Mouse (Mus musculus) ovary, postnatal 14 days (tissue): ENCODE measurements around the gene Slc39a10.
A peak's percentile ranks its signal among the peaks of the same experiment; 100 is the strongest.
"Not testable (repeated sequence)": the region's sequence is repeated elsewhere in the genome, so short reads cannot be mapped to it uniquely, and the experiment has no call there.

Source experiments
- DNase-seq: peaks from one replicate; pipeline ENCODE4 v3.0.0; 2022; ENCODE audit warnings: low spot score

Slc39a10 gene

GRCm38 (mm10) chr1:46864175-46864885, 28.3 kb downstream of the Slc39a10 start:
- DNase-seq: no peak

- no peak for DNase-seq
These were observed 29.2 kb downstream of the Slc39a10 start for GRCm38 (mm10) chr1:46863434-46863833.

- no peak for DNase-seq
These were observed 32.6 kb downstream of the Slc39a10 start for GRCm38 (mm10) chr1:46860082-46860481.

GRCm38 (mm10) chr1:46858579-46858978, 34.1 kb downstream of the Slc39a10 start:
- DNase-seq: no peak

- no peak for DNase-seq
These were observed 36.2 kb downstream of the Slc39a10 start for GRCm38 (mm10) chr1:46856498-46856897.

- DNase-seq: no peak
These were observed 38.4 kb downstream of the Slc39a10 start for GRCm38 (mm10) chr1:46854036-46854900.

GRCm38 (mm10) chr1:46853317-46854035, 39.2 kb downstream of the Slc39a10 start:
- DNase-seq: peak; percentile 99

- peak; percentile 51 for DNase-seq
These were observed 39.9 kb downstream of the Slc39a10 start for GRCm38 (mm10) chr1:46852600-46853272.

- no peak for DNase-seq
These were observed 40.4 kb downstream of the Slc39a10 start for GRCm38 (mm10) chr1:46852216-46852599.

GRCm38 (mm10) chr1:46851586-46851985, 41.1 kb downstream of the Slc39a10 start:
- no peak for DNase-seq

- peak; percentile 62 for DNase-seq
These were observed 42.9 kb downstream of the Slc39a10 start for GRCm38 (mm10) chr1:46849758-46850157.

GRCm38 (mm10) chr1:46845221-46845620, 47.4 kb downstream of the Slc39a10 start:
- no peak for DNase-seq

- DNase-seq: no peak
These were observed 48.4 kb downstream of the Slc39a10 start for GRCm38 (mm10) chr1:46844281-46844680.

- DNase-seq: no peak
These were observed 49.2 kb downstream of the Slc39a10 start for GRCm38 (mm10) chr1:46843406-46843805.

GRCm38 (mm10) chr1:46831927-46832326, 60.7 kb downstream of the Slc39a10 start:
- no peak for DNase-seq

GRCm38 (mm10) chr1:46830066-46830843, 62.4 kb downstream of the Slc39a10 start:
- DNase-seq: no peak

- no peak for DNase-seq
These were observed 70.2 kb downstream of the Slc39a10 start for GRCm38 (mm10) chr1:46822256-46822972.

GRCm38 (mm10) chr1:46817934-46818333, 74.7 kb downstream of the Slc39a10 start:
- no peak for DNase-seq

- DNase-seq: not testable (repeated sequence)
These were observed 84.0 kb downstream of the Slc39a10 start for GRCm38 (mm10) chr1:46808630-46809029.

- DNase-seq: no peak
These were observed 87.6 kb downstream of the Slc39a10 start for GRCm38 (mm10) chr1:46805074-46805473.
